Mouse (Mus musculus): ENCODE results near the gene 2010109A12Rik. TPM values are rescaled to one million over a fixed set of nuclear protein-coding genes. Genes with fewer than 3 reads are reported as not detected.

Gene 2010109A12Rik
- polyA plus RNA-seq, 1 experiment from 2014 or later = 1.4 TPM

- Histone ChIP-seq H3K9ac (replicated peaks; ENCODE audit: low read depth, low read length) (no peak overlapping the region), H3K27ac (ENCODE audit: low read depth, low read length) (no peak overlapping the region), H3K4me3 (ENCODE audit: low read depth, low read length) (no peak overlapping the region), H3K36me3 (ENCODE audit: control insufficient read depth, insufficient read depth, low read length) (no peaks in the 10 kb centered on the region), H3K27me3 (ENCODE audit: control insufficient read depth, insufficient read depth, low read length) (no peaks in the 10 kb centered on the region), H3K4me1 (ENCODE audit: control insufficient read depth, insufficient read depth, low read length) (no peaks in the 10 kb centered on the region), H3K9me3 (ENCODE audit: control insufficient read depth, low read length) (no peaks in the 10 kb centered on the region), H3K4me2 (ENCODE audit: low read depth, low read length) (no peak overlapping the region)
- 86% methylated on average over 3 of the region's 3 CpGs for WGBS
- ATAC-seq (ENCODE audit: low read depth) = no peak
These were observed 12.1 kb downstream of the 2010109A12Rik start for GRCm38 (mm10) chr5:93218375-93218774.

DNA sequence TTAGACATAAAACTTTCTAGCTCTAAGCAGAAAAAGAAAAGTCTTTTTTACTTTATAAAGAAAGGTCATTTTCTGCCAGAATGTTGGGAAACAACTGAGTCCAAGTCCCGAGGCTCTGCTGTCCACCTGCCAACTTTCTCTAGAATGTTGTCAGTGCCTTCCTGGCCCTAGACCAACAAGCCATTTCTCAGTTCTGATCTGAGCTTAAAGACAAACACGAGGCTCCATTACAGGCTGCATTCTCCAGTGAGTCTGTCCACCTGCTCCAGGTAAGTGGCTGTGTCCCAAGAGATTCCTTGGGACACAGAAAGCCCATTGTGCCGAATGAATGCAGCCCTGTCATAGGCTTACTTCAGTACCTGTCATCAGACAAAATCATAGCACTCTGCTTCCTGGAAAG lies 15.3 kb downstream of the 2010109A12Rik start:
- H3K9ac ChIP-seq (replicated peaks; ENCODE audit: low read depth, low read length) = no peak overlapping the region
- no peak for ATAC-seq (ENCODE audit: low read depth)
- H3K27me3 ChIP-seq (ENCODE audit: control insufficient read depth, insufficient read depth, low read length) = no peaks in the 10 kb centered on the region
- 71% methylated on average over 3 of the region's 3 CpGs for WGBS
- no peak overlapping the region for H3K27ac ChIP-seq (ENCODE audit: low read depth, low read length)
- no peak overlapping the region for H3K4me2 ChIP-seq (ENCODE audit: low read depth, low read length)
- no peaks in the 10 kb centered on the region for H3K9me3 ChIP-seq (ENCODE audit: control insufficient read depth, low read length)
- H3K36me3 ChIP-seq (ENCODE audit: control insufficient read depth, insufficient read depth, low read length) = no peaks in the 10 kb centered on the region
- no peaks in the 10 kb centered on the region for H3K4me1 ChIP-seq (ENCODE audit: control insufficient read depth, insufficient read depth, low read length)
- H3K4me3 ChIP-seq (ENCODE audit: low read depth, low read length) = no peak overlapping the region

- no peak for ATAC-seq (ENCODE audit: low read depth)
- no peak overlapping the region for H3K27ac ChIP-seq (ENCODE audit: low read depth, low read length)
- no peaks in the 10 kb centered on the region for H3K4me1 ChIP-seq (ENCODE audit: control insufficient read depth, insufficient read depth, low read length)
- 82% methylated on average over 2 of the region's 2 CpGs for WGBS
- H3K9me3 ChIP-seq (ENCODE audit: control insufficient read depth, low read length) = no peaks in the 10 kb centered on the region
- no peak overlapping the region for H3K4me3 ChIP-seq (ENCODE audit: low read depth, low read length)
- H3K4me2 ChIP-seq (ENCODE audit: low read depth, low read length) = no peak overlapping the region
- H3K9ac ChIP-seq (replicated peaks; ENCODE audit: low read depth, low read length) = no peak overlapping the region
- H3K27me3 ChIP-seq (ENCODE audit: control insufficient read depth, insufficient read depth, low read length) = no peaks in the 10 kb centered on the region
- H3K36me3 ChIP-seq (ENCODE audit: control insufficient read depth, insufficient read depth, low read length) = no peaks in the 10 kb centered on the region
These were observed 18.2 kb downstream of the 2010109A12Rik start for GRCm38 (mm10) chr5:93224549-93224948.

DNA sequence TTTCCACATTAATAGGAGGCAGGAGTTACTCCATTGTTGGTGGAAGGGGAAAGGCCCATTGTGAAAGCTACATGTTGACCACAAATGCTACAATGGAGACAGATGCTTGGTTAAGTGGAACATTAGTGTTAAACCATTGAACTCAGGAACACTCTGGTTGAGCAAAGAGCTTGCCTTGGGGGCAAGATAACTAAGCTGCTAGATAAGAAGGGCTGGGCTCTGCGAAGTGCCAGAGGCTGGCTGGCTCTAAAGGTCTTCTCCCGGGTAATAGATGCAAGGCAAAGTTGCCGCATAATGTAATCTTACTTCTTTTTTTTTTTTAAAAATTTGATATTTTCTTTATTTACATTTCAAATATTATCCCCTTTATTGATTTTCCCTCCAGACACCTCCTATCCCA lies 20.8 kb downstream of the 2010109A12Rik start:
- no peak overlapping the region for H3K27ac ChIP-seq (ENCODE audit: low read depth, low read length)
- H3K36me3 ChIP-seq (ENCODE audit: control insufficient read depth, insufficient read depth, low read length) = no peaks in the 10 kb centered on the region
- H3K27me3 ChIP-seq (ENCODE audit: control insufficient read depth, insufficient read depth, low read length) = no peaks in the 10 kb centered on the region
- H3K9me3 ChIP-seq (ENCODE audit: control insufficient read depth, low read length) = no peaks in the 10 kb centered on the region
- no peaks in the 10 kb centered on the region for H3K4me1 ChIP-seq (ENCODE audit: control insufficient read depth, insufficient read depth, low read length)
- H3K4me2 ChIP-seq (ENCODE audit: low read depth, low read length) = no peak overlapping the region
- no peak overlapping the region for H3K4me3 ChIP-seq (ENCODE audit: low read depth, low read length)
- 91% methylated on average over 3 of the region's 3 CpGs for WGBS
- ATAC-seq (ENCODE audit: low read depth) = no peak
- no peak overlapping the region for H3K9ac ChIP-seq (replicated peaks; ENCODE audit: low read depth, low read length)

DNA sequence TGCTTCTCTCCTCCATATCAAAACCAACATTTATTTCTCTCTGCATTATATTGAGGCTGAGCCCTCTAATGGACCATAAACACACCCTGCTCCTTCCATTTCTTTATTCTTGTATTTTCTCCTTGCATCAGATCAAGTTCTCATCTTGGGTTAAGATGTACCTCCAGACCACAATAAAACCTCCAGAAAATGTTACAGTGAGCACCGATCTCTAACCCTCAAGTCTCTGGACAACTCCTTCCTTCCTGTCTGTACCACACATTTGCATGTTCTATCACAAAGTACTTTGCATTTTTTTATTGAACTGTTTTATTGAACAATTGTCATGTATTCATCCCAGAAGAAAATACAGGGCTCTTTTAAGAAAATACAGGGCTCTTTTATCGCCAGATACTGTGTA lies 23.2 kb downstream of the 2010109A12Rik start:
- Histone ChIP-seq H3K9ac (replicated peaks; ENCODE audit: low read depth, low read length) (no peak overlapping the region), H3K4me1 (ENCODE audit: control insufficient read depth, insufficient read depth, low read length) (no peaks in the 10 kb centered on the region), H3K27me3 (ENCODE audit: control insufficient read depth, insufficient read depth, low read length) (no peaks in the 10 kb centered on the region), H3K27ac (ENCODE audit: low read depth, low read length) (no peak overlapping the region), H3K9me3 (ENCODE audit: control insufficient read depth, low read length) (no peaks in the 10 kb centered on the region), H3K4me3 (ENCODE audit: low read depth, low read length) (no peak overlapping the region), H3K36me3 (ENCODE audit: control insufficient read depth, insufficient read depth, low read length) (no peaks in the 10 kb centered on the region), H3K4me2 (ENCODE audit: low read depth, low read length) (no peak overlapping the region)
- 89% methylated on average over 2 of the region's 2 CpGs for WGBS
- no peak for ATAC-seq (ENCODE audit: low read depth)

GRCm38 (mm10) chr5:93231721-93232120 lies 25.4 kb downstream of the 2010109A12Rik start:
- Histone ChIP-seq H3K27ac (ENCODE audit: low read depth, low read length) (no peak overlapping the region), H3K36me3 (ENCODE audit: control insufficient read depth, insufficient read depth, low read length) (no peaks in the 10 kb centered on the region), H3K4me3 (ENCODE audit: low read depth, low read length) (no peak overlapping the region), H3K4me2 (ENCODE audit: low read depth, low read length) (no peak overlapping the region), H3K9ac (replicated peaks; ENCODE audit: low read depth, low read length) (no peak overlapping the region), H3K27me3 (ENCODE audit: control insufficient read depth, insufficient read depth, low read length) (no peaks in the 10 kb centered on the region), H3K4me1 (ENCODE audit: control insufficient read depth, insufficient read depth, low read length) (no peaks in the 10 kb centered on the region), H3K9me3 (ENCODE audit: control insufficient read depth, low read length) (no peaks in the 10 kb centered on the region)
- no peak for ATAC-seq (ENCODE audit: low read depth)
- WGBS = 61% methylated on average over 3 of the region's 3 CpGs

DNA sequence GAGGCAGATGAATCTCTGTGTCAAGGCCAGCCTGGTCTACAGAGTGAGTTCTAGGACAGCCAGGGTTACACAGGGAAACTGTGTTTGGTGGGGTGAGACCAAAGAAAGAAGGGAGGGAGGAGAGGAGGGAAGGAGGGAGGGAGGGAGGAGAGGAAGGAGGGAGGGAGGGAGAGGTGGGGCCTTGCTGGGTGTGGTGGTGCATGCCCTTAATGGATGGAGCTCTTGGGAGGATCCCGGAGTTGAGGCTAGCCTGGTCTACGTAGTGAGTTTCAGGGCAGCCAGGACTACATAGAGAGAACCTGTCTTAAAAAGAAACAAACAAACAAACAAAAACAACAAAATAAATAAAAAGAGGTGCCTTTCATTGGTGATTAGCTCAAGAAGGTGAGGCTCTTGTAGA lies 26.5 kb downstream of the 2010109A12Rik start:
- Histone ChIP-seq H3K9me3 (ENCODE audit: control insufficient read depth, low read length) (no peaks in the 10 kb centered on the region), H3K4me1 (ENCODE audit: control insufficient read depth, insufficient read depth, low read length) (no peaks in the 10 kb centered on the region), H3K9ac (replicated peaks; ENCODE audit: low read depth, low read length) (no peak overlapping the region), H3K4me2 (ENCODE audit: low read depth, low read length) (no peak overlapping the region), H3K27ac (ENCODE audit: low read depth, low read length) (no peak overlapping the region), H3K36me3 (ENCODE audit: control insufficient read depth, insufficient read depth, low read length) (no peaks in the 10 kb centered on the region), H3K27me3 (ENCODE audit: control insufficient read depth, insufficient read depth, low read length) (no peaks in the 10 kb centered on the region), H3K4me3 (ENCODE audit: low read depth, low read length) (no peak overlapping the region)
- ATAC-seq (ENCODE audit: low read depth) = no peak
- WGBS = 90% methylated on average over 2 of the region's 2 CpGs

DNA sequence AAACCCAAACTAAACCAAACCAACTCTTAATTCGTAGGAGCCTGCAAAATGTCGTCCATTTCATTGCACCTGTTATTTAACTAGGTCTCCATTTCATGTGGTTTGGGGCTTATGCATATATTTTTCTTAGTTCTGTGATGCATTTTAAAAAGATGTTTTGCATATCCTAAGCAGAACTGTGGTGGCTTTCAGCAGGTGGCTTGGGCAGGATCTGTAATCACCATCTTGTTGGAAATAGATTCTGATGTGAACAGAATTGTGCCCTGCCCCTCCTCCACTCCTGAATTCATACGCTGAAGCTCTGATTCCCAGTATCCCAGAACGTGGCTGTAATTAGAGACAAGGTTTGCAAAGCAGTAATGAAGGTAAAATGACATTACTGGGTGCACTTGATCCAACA lies 27.8 kb downstream of the 2010109A12Rik start:
- Histone ChIP-seq H3K27ac (ENCODE audit: low read depth, low read length) (no peak overlapping the region), H3K36me3 (ENCODE audit: control insufficient read depth, insufficient read depth, low read length) (no peaks in the 10 kb centered on the region), H3K4me1 (ENCODE audit: control insufficient read depth, insufficient read depth, low read length) (no peaks in the 10 kb centered on the region), H3K9me3 (ENCODE audit: control insufficient read depth, low read length) (no peaks in the 10 kb centered on the region), H3K27me3 (ENCODE audit: control insufficient read depth, insufficient read depth, low read length) (no peaks in the 10 kb centered on the region), H3K9ac (replicated peaks; ENCODE audit: low read depth, low read length) (no peak overlapping the region), H3K4me2 (ENCODE audit: low read depth, low read length) (no peak overlapping the region), H3K4me3 (ENCODE audit: low read depth, low read length) (no peak overlapping the region)
- WGBS = 70% methylated on average over 4 of the region's 4 CpGs
- no peak for ATAC-seq (ENCODE audit: low read depth)

DNA sequence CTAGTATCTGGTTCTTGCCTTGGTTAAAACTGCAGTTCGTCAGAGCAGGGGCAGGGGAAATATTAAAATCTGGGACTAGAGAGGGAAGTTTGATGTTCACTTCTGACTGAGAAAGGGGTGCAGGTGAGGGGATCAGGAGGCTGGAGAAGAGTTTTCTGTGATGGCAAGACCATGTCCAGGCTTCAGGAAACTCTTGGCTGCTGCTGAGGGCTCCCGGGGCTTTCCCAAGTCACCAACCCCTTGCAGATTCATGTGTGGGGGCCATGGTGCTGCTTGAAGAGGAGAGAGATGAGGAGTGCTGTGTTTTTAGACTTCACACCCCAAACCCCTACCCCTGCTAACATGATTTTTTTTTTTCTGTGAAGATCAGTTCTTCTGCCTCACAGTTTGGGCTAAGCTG lies 28.3 kb downstream of the 2010109A12Rik start:
- H3K9ac ChIP-seq (replicated peaks; ENCODE audit: low read depth, low read length) = no peak overlapping the region
- H3K36me3 ChIP-seq (ENCODE audit: control insufficient read depth, insufficient read depth, low read length) = no peaks in the 10 kb centered on the region
- ATAC-seq (ENCODE audit: low read depth) = no peak
- H3K27me3 ChIP-seq (ENCODE audit: control insufficient read depth, insufficient read depth, low read length) = no peaks in the 10 kb centered on the region
- no peak overlapping the region for H3K4me3 ChIP-seq (ENCODE audit: low read depth, low read length)
- no peaks in the 10 kb centered on the region for H3K4me1 ChIP-seq (ENCODE audit: control insufficient read depth, insufficient read depth, low read length)
- H3K27ac ChIP-seq (ENCODE audit: low read depth, low read length) = no peak overlapping the region
- no peaks in the 10 kb centered on the region for H3K9me3 ChIP-seq (ENCODE audit: control insufficient read depth, low read length)
- WGBS = 93% methylated on average over 2 of the region's 2 CpGs
- H3K4me2 ChIP-seq (ENCODE audit: low read depth, low read length) = no peak overlapping the region

- WGBS = 73% methylated on average over 3 of the region's 3 CpGs
- H3K9ac ChIP-seq (replicated peaks; ENCODE audit: low read depth, low read length) = no peak overlapping the region
- no peaks in the 10 kb centered on the region for H3K9me3 ChIP-seq (ENCODE audit: control insufficient read depth, low read length)
- no peak for ATAC-seq (ENCODE audit: low read depth)
- H3K4me3 ChIP-seq (ENCODE audit: low read depth, low read length) = no peak overlapping the region
- H3K4me2 ChIP-seq (ENCODE audit: low read depth, low read length) = no peak overlapping the region
- H3K36me3 ChIP-seq (ENCODE audit: control insufficient read depth, insufficient read depth, low read length) = no peaks in the 10 kb centered on the region
- H3K4me1 ChIP-seq (ENCODE audit: control insufficient read depth, insufficient read depth, low read length) = no peaks in the 10 kb centered on the region
- H3K27me3 ChIP-seq (ENCODE audit: control insufficient read depth, insufficient read depth, low read length) = no peaks in the 10 kb centered on the region
- H3K27ac ChIP-seq (ENCODE audit: low read depth, low read length) = no peak overlapping the region
These were observed 29.6 kb downstream of the 2010109A12Rik start for GRCm38 (mm10) chr5:93235888-93236287.

Data from neural tube, embryonic 14.5 days (tissue).